Mouse (Mus musculus) heart, embryonic 12.5 days (tissue): ENCODE measurements around the gene Ntsr2. TPM values are rescaled to one million over a fixed set of nuclear protein-coding genes. Genes with fewer than 3 reads are reported as not detected.

ENCODE experiments used
- ATAC-seq: fragments of 200-750 bp; cut with Nextera tagmentation; 2 replicates; pipeline ENCODE4 v1.8.0; 2017; ENCODE audit warnings: moderate TSS enrichment, moderate library complexity; ENCODE audit not compliant: insufficient number of reproducible peaks, low FRiP score
- H3K27ac ChIP-seq: fragments of 300-500 bp; sonication (generic); 2 replicates; pipeline ENCODE4 v1.5.1; 2016; ENCODE audit warnings: mild to moderate bottlenecking, moderate library complexity; ENCODE audit not compliant: poor library complexity, severe bottlenecking
- H3K27me3 ChIP-seq: fragments of 300-500 bp; sonication (generic); replicated peaks from 2 replicates; pipeline ENCODE4 v1.6.1; 2016; ENCODE audit warnings: mild to moderate bottlenecking, moderate library complexity
- H3K36me3 ChIP-seq: fragments of 300-500 bp; sonication (generic); 2 replicates; pipeline ENCODE4 v1.6.1; 2016; ENCODE audit warnings: mild to moderate bottlenecking, moderate library complexity
- H3K4me1 ChIP-seq: fragments of 300-500 bp; sonication (generic); replicated peaks from 2 replicates; pipeline ENCODE4 v1.6.1; 2016; ENCODE audit warnings: mild to moderate bottlenecking
- H3K4me2 ChIP-seq: fragments of 300-500 bp; sonication (generic); 2 replicates; pipeline ENCODE4 v1.6.1; 2016; ENCODE audit warnings: mild to moderate bottlenecking, moderate library complexity
- H3K4me3 ChIP-seq: fragments of 300-500 bp; sonication (generic); 2 replicates; pipeline ENCODE4 v1.5.1; 2016; ENCODE audit warnings: mild to moderate bottlenecking
- H3K9ac ChIP-seq: fragments of 300-500 bp; sonication (generic); 2 replicates; pipeline ENCODE4 v1.6.1; 2016; ENCODE audit warnings: mild to moderate bottlenecking, moderate library complexity
- H3K9me3 ChIP-seq: fragments of 300-500 bp; sonication (generic); replicated peaks from 2 replicates; pipeline ENCODE4 v1.6.1; 2016; ENCODE audit warnings: mild to moderate bottlenecking, moderate library complexity
- WGBS: fragments of 180-500 bp; shearing (Covaris S2); methylation state at CpG from one replicate; pipeline ENCODE4 v1.1.7; 2016; 5-methylcytosine and 5-hydroxymethylcytosine counted together
- polyA plus RNA-seq: library from polyadenylated mRNA; unstranded; fragments of >200 nt; fragmentation: Nextera tagmentation; extraction: Ambion mirVana; gene quantifications from 2 replicates; pipeline ENCODE4 v1.2.1, GENCODE M21; 2016

Gene Ntsr2
- polyA plus RNA-seq: not detected in 2 replicates

DNA sequence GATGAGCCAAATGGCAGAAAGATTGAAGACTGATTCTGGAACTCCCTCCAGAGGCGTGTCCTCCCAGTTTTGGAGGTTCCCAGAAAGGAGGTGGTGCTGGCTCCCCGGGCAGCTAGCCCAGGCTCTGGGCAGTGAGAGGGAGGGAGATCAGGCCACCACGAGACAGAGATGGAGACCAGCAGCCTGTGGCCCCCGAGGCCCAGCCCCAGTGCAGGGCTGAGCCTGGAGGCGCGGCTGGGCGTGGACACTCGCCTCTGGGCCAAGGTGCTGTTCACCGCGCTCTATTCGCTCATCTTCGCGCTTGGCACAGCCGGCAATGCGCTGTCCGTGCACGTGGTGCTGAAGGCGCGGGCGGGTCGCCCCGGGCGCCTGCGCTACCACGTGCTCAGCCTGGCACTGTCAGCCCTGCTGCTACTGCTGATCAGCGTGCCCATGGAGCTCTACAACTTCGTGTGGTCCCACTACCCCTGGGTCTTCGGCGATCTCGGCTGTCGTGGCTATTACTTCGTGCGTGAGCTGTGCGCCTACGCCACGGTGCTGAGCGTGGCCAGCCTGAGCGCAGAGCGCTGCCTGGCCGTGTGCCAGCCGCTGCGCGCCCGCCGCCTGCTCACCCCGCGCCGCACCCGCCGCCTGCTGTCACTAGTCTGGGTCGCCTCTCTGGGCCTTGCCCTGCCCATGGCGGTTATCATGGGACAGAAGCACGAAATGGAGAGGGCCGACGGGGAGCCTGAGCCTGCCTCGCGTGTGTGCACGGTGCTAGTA is at the start of gene Ntsr2:
Ntsr2 (plus strand) TSS at position 51 of the 762 bp plus-strand sequence.
- Histone ChIP-seq H3K27me3 (peaks cover 43% of the 10 kb centered on the region), H3K4me2 (peak within 1 kb of the TSS; percentile 74), H3K4me3 (peak within 1 kb of the TSS; percentile 38), H3K27ac (no peak within 1 kb of the TSS), H3K36me3 (no peaks in the 10 kb centered on the region), H3K9ac (no peak within 1 kb of the TSS), H3K4me1 (peaks cover 28% of the 10 kb centered on the region), H3K9me3 (no peaks in the 10 kb centered on the region)
- peak; percentile 54 for ATAC-seq
- WGBS: 5% methylated on average over 57 of the region's 58 CpGs

DNA sequence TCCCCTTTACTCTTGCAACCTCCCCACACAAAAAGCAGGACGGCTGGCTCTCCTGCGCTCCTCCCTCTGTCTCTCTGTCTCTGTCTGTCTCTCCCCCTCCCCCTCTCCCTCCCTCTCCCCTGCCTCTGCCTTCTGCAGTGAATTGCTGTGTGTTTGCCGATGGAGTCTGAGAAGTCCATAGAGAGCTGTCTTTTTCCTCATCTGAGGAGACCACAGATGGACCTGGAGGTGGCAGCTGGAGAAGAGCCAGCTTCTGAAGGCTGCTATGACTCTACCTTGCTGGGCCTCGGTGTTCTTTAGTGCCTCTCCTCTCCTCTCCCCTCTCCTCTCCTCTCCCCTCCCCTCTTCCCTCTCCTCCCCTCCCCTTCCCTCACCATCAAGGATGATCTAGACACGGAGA is 47.6 kb upstream of the Ntsr2 start:
- no peak for ATAC-seq
- peaks cover 8% of the 10 kb centered on the region; the same call in 1 of the 2 replicates for H3K9me3 ChIP-seq
- H3K27ac ChIP-seq: no peak overlapping the region
- WGBS: 57% methylated on average over 5 of the region's 5 CpGs
- no peak overlapping the region for H3K4me3 ChIP-seq
- H3K4me2 ChIP-seq: no peak overlapping the region
- H3K4me1 ChIP-seq: no peaks in the 10 kb centered on the region
- no peaks in the 10 kb centered on the region for H3K27me3 ChIP-seq
- no peaks in the 10 kb centered on the region for H3K36me3 ChIP-seq
- H3K9ac ChIP-seq: no peak overlapping the region

DNA sequence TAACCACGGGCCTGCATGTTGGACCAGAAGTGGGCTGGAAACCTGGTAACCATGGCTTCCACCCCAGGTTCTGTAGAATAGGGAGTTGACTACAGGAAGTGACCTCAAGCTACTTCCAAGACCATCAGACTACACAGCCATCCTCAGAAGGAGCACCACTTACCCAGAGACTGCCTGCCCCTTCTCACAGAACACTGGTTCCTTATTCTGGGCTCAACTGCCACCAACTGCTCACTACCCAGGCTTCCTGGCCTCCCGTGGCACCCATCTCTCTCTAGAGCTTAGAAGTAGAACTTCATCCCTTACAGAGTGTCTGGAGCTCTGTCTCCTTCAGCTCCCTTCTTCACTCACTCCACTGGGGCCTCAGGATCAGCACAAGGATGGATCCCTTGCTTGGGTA is 42.2 kb upstream of the Ntsr2 start, which contains the start of gene Lpin1:
Lpin1 (minus strand) TSS at position 31 of the 400 bp plus-strand sequence.
- Histone ChIP-seq H3K27ac (no peak within 1 kb of the TSS), H3K9ac (no peak within 1 kb of the TSS), H3K9me3 (peaks cover 8% of the 10 kb centered on the region; the same call in 1 of the 2 replicates), H3K36me3 (no peaks in the 10 kb centered on the region), H3K4me2 (no peak within 1 kb of the TSS), H3K4me1 (no peaks in the 10 kb centered on the region), H3K4me3 (no peak within 1 kb of the TSS), H3K27me3 (0 out of 2 replicates have a peak, but pooled peaks cover 3% of the 10 kb centered on the region)
- ATAC-seq: no peak
- 73% methylated on average over 2 of the region's 2 CpGs for WGBS

DNA sequence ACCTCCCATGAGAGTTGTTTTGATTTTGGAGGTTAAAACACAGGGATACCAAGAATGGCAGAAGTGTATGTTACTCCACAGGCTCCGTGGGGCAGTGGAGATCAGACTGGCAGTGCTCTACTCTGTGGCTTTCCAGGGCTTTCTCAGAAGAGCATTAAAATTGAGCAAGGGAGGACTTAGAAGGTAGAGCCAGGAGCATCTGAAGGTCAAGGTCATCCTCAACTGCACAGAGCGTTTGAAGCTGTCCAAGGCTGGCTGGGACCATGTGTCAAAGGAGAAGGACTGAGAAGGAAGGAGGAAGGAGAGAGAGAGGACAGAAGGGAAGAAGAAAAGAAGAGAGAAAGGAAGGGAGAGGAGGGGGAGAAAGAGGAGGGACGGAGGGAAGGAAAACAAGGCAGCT is 38.6 kb upstream of the Ntsr2 start:
- Histone ChIP-seq H3K9me3 (peaks cover 5% of the 10 kb centered on the region; the same call in 1 of the 2 replicates), H3K9ac (no peak overlapping the region), H3K4me1 (peaks cover 15% of the 10 kb centered on the region), H3K4me2 (no peak overlapping the region), H3K4me3 (no peak overlapping the region), H3K36me3 (no peaks in the 10 kb centered on the region), H3K27me3 (0 out of 2 replicates have a peak, but pooled peaks cover 3% of the 10 kb centered on the region), H3K27ac (no peak overlapping the region)
- ATAC-seq: no peak
- 59% methylated on average over 3 of the region's 3 CpGs for WGBS

DNA sequence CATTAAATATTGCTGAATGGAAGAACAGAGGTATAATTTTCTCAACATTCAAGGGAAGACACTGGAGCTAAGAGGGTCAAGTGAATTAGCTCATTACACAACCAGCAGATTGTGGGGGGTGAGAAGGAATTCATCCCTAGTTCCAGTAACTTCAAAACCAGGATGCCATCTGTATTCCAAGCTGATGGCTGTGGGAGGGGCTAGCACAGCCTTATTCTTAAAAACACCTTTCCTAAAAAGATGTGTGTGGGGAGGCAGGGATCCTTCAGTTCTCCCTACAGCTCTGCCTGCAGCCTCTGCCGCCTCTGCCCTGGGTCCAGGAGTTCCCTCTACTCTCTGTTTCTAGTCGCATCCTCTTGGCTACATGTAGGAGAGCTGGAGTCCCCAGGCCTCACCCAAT is 37.4 kb upstream of the Ntsr2 start:
- Histone ChIP-seq H3K9me3 (no peaks in the 10 kb centered on the region), H3K9ac (no peak overlapping the region), H3K4me2 (no peak overlapping the region), H3K36me3 (no peaks in the 10 kb centered on the region), H3K27ac (no peak overlapping the region), H3K4me3 (no peak overlapping the region), H3K4me1 (peaks cover 25% of the 10 kb centered on the region), H3K27me3 (0 out of 2 replicates have a peak, but pooled peaks cover 3% of the 10 kb centered on the region)
- ATAC-seq: no peak
- WGBS: 75% methylated on average over 2 of the region's 2 CpGs

DNA sequence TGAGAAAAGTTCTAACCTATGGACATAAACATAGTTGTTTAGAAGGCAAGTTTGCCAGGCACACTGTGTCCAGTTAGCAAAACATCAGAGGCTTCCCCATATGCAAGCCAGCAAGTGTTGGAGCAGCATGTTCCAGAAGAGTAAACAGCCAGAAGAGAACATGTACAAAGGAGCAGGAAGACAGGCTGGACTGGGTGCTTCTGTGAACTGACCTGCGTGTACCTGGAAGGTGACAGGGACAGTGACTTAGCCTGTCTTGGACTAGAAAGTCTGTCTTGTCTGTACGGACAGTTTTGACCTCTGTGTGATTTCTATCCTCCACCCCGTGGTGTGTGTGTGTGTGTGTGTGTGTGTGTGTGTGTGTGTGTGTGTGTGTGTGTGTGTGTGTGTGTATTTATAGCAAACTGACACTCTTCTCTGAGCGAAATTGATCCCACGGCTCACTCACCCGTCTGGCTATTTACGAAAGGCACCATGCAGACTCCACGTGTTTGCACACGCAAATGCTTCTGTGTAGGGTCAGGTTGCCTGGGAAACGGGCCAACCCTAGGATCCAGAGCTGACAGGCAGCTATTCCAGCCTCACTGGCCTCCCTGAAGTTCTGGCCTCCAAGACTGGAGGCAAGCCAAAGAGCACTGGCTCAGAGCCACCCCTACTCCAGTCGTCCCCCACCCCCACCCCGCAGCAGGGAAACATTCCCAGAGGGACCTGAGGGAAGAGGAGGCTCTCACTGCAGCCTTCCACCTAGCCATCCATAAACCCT is 34.5 kb upstream of the Ntsr2 start:
- Histone ChIP-seq H3K4me1 (peaks cover 25% of the 10 kb centered on the region), H3K9ac (no peak overlapping the region), H3K4me3 (no peak overlapping the region), H3K9me3 (no peaks in the 10 kb centered on the region), H3K36me3 (no peaks in the 10 kb centered on the region), H3K27ac (no peak overlapping the region), H3K27me3 (0 out of 2 replicates have a peak, but pooled peaks cover 3% of the 10 kb centered on the region), H3K4me2 (peak overlapping the region; percentile 37)
- WGBS: 27% methylated on average over 12 of the region's 12 CpGs
- peak; percentile 90 for ATAC-seq

DNA sequence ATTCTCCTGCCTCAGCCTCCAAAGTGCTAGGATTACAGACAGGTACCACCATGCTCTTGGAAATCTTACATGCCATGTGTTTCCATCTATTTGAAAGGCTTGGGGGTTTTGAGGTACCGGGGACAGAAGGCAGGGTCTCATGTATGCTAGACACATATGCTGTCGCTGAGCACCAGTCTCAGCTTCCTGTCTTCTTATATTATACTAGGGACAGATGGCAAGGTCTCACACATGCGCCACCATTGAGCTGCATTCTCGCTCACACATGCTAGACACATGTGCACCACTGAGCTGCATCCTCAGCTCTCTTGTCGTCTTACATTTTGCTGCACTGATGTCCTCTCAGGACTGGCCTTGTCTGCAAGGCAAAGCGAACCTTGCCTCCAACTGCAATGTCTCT is 33.7 kb upstream of the Ntsr2 start:
- H3K9ac ChIP-seq: no peak overlapping the region

DNA sequence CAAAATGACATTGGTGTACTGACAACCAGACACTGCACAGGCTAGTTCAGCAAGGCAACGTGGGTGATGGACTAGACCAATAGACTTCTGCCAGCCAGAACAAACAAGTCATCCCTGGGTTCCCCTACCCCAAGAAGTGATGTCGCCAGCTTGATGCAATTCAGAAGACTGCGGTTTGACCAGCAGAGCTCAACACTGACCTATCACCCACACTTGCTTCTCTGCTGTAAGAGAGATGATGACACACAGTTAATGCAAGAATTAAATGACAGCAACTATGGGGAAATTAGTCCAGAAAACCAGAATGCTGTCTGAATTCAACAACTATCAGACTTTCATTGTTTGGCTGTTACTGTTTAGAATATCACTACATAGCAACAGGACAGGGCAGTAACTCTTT is 33.0 kb upstream of the Ntsr2 start:
- Histone ChIP-seq H3K27me3 (no peaks in the 10 kb centered on the region), H3K4me1 (peaks cover 25% of the 10 kb centered on the region), H3K36me3 (no peaks in the 10 kb centered on the region), H3K4me3 (no peak overlapping the region), H3K9me3 (no peaks in the 10 kb centered on the region), H3K9ac (no peak overlapping the region), H3K4me2 (no peak overlapping the region), H3K27ac (no peak overlapping the region)
- 66% methylated on average over 3 of the region's 3 CpGs for WGBS
- ATAC-seq: no peak

More for the DNA sequence above, 33.7 kb upstream of the Ntsr2 start:
- 79% methylated on average over 6 of the region's 6 CpGs for WGBS
- Histone ChIP-seq H3K4me1 (peaks cover 25% of the 10 kb centered on the region), H3K4me2 (no peak overlapping the region), H3K36me3 (no peaks in the 10 kb centered on the region), H3K4me3 (no peak overlapping the region), H3K9me3 (no peaks in the 10 kb centered on the region), H3K27me3 (no peaks in the 10 kb centered on the region), H3K27ac (no peak overlapping the region)
- ATAC-seq: no peak

DNA sequence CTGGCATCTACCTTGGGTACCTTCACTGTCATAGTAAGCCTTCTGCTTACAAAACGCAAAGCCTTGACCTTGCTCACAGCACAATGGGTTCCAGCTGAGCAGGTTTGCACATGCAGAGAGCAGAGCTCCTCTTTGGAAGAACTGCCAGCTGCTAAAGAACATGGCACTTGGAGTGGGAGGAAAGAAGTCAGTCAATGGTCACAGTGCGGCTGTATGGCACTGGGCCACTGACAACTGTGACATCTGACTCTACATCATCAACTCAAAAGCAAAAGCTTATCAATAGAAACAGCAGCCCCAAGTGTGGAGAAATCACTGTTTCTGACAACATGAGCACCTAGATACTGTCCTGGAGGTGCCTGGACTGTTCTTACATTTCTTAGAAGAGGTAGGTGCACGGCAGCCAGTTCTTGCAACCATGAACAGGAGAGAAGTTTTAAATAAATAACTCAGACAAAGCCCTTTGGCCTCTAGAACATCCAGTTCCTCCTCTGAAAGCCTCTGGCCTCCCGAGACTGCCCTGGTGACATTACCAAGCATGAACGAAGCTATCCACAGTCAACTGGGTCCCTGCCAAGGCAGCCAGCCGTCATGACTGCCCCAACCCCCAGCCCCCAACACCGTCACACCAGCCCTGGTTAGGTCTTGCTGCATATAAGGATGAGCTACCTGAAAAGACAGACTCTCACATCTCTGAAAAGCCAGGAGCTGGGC is 22.9 kb upstream of the Ntsr2 start:
- no peak overlapping the region for H3K27ac ChIP-seq
- H3K4me2 ChIP-seq: no peak overlapping the region
- H3K9me3 ChIP-seq: no peaks in the 10 kb centered on the region
- H3K4me3 ChIP-seq: no peak overlapping the region
- no peaks in the 10 kb centered on the region for H3K27me3 ChIP-seq
- H3K36me3 ChIP-seq: no peaks in the 10 kb centered on the region
- 67% methylated on average over 7 of the region's 7 CpGs for WGBS
- H3K4me1 ChIP-seq: no peaks in the 10 kb centered on the region
- no peak for ATAC-seq
- H3K9ac ChIP-seq: no peak overlapping the region

DNA sequence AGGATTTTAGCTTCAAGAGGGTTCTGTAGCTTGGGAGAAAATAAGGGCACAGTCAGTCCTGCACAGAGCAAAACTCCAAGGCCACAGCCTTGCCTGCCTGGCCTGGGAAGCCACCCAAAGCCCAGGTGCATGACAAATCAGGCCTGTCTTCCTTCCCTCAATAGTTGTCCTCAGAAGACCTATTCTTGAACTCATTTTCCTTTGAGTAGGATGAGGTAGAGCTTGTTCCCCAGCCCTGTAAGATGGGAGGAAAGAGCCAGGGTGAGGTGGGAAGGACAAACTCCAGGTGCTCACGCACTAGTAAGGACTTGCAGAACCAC is 22.4 kb upstream of the Ntsr2 start:
- Histone ChIP-seq H3K27ac (no peak overlapping the region), H3K4me3 (no peak overlapping the region), H3K36me3 (no peaks in the 10 kb centered on the region), H3K9me3 (no peaks in the 10 kb centered on the region), H3K27me3 (no peaks in the 10 kb centered on the region), H3K9ac (no peak overlapping the region), H3K4me1 (no peaks in the 10 kb centered on the region), H3K4me2 (no peak overlapping the region)
- WGBS: 91% methylated on average over 1 of the region's 1 CpGs
- no peak for ATAC-seq

DNA sequence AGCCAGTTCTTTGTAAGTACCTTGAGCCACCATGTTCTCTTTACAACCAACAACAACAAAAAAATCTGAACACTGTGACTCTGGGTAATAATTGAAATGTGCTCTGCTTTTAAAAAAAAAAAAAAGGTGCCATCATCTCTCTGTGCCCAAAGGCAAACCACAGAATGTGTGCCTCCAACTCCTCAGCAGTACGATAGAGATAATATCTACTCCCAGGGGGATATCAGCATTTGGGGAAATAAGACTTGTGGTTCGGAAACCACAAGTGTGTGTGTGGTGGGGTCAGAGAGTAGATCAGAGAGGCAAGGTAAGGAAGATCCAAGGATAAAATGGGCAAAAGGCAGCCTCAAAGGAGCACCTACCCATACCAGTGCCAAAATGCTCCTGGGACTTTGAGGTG is 21.8 kb upstream of the Ntsr2 start:
- no peaks in the 10 kb centered on the region for H3K36me3 ChIP-seq
- H3K9ac ChIP-seq: no peak overlapping the region

More for the DNA sequence above, 21.8 kb upstream of the Ntsr2 start:
- H3K27ac ChIP-seq: no peak overlapping the region
- H3K27me3 ChIP-seq: no peaks in the 10 kb centered on the region
- H3K4me2 ChIP-seq: no peak overlapping the region
- no peaks in the 10 kb centered on the region for H3K4me1 ChIP-seq
- ATAC-seq: no peak
- no peak overlapping the region for H3K4me3 ChIP-seq
- 74% methylated on average over 2 of the region's 2 CpGs for WGBS
- H3K9me3 ChIP-seq: no peaks in the 10 kb centered on the region
